Mouse (Mus musculus) E14TG2a.4 (cell line): ENCODE data around the gene Mmp23.

Experiments used
- CTCF ChIP-seq: conservative IDR thresholded peaks from 2 replicates; pipeline ENCODE4 v1.5.1; 2014; ENCODE audit warnings: low read length
- NANOG ChIP-seq: IDR thresholded peaks from 2 replicates; pipeline ENCODE4 v1.6.1; 2014; ENCODE audit warnings: borderline replicate concordance, low read length, mixed read lengths

DNA sequence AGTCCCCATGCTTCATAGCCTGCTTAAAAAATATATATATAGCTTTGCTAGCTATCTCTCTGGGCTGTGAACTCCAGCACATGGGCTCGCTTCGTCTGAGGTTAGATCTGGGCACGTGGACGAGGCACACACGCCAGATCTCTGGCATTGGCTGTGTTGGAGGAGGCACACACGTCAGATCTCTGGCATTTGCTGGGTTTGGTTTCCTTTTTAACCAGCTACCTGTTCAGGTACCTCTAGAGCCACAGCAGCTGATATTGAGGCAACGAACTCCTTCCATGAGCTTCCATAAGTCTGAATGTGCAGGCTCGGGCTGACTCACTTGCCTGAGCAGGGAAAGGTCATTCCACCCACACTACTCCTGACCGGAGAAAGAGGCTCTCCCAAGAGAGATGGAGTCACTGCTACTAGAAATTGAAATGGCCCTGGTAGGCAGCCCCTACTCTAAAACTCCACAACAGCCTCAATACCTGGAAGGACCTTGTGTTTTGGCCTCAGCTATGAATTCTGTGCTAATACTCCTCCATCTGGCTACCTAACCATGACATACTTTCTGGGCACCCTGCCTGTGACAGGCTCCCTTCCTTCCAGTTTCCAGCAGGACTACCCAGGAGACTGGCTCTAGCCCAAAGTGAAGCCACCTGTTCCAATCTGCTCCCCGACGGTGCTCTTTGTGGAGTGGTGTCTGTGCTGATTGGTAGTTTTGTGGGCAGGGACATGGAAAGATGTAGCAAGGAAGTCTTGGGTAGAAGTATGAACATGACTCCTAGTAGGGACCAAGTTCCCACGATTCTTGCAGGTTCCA is 37.6 kb upstream of the Mmp23 start:
- no peak for TF ChIP-seq CTCF
- TF ChIP-seq NANOG, result no peak
